Mouse (Mus musculus) thymus, postnatal 25 days (tissue): Measurements from ENCODE around the gene Syne3.

Experiments used
- DNase-seq: peaks from one replicate; pipeline ENCODE4 v3.0.0; 2022

Gene Syne3

DNA sequence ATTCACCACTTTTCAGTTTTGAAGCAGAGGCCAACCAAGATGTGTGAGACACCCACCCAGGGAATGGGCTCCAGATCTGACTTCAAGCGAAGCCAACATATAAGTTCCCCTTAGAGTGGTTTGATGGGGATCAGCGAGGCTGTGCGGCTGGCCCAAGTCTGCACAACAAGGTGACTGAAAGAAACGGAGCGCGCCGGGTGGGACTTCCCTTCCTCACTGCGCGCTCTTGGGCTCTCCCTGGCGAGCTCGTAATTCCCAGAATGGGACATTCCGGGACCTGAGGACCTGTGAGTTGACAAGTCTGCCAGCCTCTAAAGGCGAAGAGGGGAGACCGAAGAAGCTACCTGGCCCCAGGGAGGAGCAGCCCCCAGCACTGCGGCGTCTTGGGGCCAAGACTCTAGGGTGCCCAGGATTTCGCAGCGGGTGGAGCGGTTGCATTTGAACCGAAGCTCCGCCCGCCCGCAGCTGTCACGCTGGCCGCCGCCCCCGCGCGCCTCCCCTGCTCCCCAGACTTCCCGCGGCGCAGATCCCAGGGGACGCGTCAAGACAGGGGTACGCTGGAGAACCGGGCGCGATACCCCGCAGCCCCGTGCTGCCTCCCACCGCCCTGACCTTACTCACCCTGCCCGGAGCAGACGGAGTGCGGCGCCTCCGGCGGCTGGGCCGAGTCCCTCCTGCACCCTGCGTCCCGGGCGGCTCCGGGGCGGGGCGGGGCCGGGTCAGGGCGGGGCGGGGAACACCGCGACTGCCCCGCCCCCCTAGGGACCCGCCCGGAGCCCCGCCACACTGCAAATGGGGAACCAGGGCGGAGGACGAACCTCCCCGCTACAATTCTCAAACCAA, at the start of gene Syne3:
Gene Syne3, minus strand, starts transcription at position 440 of the 843 bp plus-strand sequence.
- DNase-seq, result peak; percentile 90

DNA sequence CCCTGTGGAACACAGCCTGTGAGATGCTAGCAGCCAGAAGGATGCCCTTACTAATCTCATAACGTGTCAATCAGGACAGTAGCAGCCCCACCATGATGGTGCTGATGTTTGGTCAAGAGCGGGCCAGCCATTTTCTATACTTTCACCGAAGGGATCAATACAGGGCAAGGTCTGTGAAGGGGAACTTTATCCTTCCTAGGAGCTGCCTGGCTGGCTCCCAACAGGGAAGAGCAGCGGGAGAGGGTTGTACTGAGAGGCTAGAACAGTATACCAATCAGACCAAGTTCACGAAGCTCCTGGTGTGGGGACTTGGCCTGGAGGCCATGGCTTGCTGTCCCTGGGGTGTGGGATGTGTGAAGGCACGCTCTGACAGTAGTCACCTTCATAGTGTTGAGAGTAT, 45.7 kb upstream of the Syne3 start:
- DNase-seq, result no peak

DNA sequence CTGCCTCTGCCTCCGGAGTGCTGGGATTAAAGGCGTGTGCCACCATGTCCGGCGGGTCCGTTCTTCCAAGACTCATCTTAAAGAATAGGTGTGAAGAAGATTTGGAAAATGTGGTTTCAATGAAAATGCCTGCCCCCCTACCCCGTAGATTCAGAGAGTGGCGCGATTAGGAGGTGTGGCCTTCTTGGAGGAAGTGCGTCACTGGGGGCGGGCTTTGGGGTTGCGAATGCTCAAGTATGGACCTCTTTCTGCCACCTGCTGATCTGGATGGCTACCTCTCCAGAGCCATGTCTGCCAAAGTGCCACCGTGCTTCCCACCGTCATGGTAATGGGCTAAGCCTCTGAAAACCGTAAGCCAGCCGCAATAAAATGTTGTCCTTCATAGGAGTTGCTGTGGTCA, 44.4 kb upstream of the Syne3 start:
- no peak for DNase-seq

DNA sequence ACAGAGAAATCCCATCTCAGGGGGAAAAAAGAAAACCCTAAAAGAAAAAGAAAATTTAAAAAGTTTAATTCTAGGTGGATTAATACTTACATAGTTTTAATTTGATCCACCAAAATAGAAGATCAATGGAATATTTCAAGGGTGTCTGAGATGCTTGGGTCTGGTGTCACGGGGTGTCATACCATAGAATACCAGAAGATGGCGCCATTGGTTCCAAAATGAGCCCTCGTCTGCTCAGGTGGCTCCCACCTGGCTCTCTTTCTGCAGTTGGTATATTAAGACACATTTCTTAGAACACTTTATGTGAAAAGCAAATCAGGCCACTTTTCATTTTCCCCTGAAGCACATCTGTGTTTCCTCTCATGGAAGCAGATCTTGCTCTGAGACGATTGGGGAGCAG, 41.3 kb upstream of the Syne3 start:
- DNase-seq, result peak; percentile 53

DNA sequence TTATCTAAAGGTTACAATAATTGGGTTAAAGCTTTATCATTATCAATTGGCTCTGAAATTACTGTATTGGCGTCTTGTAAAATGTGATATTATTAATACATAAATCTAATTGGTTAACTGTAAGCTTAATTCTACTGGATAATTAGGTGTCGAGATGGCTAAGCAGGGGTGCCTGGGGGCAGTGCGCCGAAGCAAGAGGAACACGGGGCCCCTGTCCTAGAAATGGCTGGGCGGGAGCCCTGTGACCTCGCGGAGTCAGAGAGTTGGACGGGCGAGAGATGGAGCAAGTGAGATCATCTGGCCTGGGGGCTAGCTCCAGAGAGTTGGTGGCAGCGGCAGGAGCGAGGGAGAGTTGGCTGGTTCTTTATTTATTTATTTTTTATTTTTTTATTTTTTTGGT, 40.2 kb upstream of the Syne3 start:
- DNase-seq, result no peak

DNA sequence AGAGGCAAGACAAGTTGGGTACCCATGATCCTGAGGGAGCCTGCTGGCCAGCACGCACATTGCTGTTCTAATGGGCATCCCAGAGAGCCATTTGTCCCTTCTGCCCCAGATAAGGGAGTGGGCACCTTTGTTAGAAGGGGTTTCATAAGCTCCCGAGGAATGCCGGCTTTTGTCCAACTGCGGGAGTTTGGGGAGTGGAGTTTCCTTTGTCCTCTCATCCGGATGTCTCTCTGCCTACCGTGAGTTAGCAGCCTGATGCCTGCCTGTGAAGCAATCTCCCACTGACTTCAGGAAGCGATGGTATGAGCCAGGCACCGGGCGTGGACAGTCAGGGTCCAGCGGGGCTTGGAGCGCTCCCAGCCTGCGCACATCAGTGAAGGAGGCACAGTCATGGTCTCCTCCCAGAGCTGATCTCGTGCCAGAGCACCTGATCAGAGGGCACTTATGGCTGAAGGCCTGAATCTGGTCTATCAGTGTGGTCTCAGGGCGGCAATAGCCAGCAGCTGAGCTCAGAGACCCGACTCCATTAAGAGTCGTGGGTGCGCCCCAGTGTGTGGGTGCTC, 38.8 kb upstream of the Syne3 start:
- no peak for DNase-seq

DNA sequence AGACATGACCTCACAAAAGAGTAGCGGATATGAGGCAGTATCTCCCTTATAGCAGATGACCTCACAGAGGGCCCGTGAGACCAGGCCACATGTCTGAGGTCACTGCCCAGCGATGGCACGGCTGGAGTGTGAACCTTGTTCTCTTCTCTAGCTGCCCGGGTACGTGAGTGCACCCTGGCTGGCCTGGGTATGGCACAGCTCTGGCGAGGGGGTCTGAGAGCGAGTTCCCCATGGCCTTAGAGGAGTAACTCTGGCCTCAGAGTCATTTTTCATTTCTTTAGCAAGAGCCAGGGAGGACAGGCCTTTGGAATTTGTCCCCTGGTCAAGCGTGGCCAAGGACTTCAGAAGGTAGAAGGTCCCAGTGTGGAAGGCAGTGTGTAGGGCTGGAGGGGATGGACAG, 35.2 kb upstream of the Syne3 start:
- no peak for DNase-seq

DNA sequence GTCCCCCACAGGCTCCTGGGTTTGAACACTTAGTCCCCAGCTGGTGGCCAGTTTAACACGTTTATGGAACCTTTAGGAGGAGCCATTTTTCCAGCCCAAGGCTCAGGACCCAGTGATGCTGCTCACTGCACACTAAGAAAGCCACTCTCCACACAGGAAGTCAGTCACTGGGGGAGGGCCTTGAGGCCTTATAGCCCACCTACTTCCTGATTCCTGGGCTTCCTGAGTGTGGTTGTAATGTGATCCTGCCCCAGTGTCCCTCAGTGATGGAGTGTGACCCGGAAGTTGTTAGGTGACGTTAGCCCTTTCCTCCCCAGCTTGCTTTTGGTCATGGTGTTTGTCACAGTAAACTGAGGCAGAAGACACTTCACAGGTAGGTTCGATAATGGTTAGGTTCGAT, 33.5 kb upstream of the Syne3 start:
- DNase-seq, result no peak

DNA sequence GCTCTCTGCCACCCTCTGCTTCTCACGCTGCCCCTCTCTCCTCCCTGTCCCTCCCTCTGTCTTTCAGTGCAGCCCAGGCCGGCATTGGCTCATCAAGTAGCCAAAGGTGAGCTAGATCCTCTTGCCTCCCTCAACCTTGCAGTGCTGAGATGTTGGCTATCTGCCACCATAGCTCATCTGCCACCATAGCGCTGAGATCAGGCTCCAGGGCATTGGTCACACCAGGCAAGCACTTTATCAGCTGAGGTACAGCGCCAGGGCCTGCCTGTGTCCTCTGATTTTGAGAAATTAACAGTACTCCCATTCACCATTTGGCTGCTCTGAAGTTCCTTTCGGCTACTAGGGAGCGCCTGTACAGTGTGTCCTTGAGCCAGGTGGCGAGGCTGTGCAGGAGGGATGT, 31.3 kb upstream of the Syne3 start:
- DNase-seq, result no peak

DNA sequence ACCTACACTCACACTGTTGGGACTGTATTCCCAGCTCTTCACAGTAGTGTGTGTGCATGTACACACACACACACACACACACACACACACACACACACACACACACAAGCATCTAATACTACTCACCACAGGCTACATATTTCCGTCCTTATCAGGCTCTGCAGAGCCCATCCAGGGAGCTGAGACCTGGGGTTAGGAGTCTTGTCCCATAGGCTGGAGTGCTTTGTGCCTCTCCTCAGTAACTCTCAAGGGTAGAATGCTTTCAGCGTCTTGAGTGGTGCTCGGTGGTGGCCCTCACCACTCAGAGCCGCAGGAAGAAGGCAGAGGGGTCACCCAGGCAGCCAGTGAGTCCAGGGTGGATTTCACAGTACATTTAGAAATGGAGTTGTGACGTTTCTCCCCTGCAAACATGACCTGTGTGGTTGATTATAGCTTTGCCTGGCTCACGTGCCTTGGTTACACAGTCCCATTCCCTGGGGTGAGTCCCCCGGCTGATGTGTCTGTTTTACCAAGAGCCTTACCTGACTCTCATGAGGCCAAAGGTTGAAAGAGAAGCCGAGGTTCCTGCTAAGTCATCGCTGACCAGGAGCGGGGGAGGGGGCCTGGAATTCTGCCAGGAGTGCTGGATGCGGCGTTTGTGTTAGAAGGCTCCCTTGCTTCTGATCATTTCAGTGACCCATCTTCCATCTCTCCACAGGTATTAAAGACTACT, 30.1 kb upstream of the Syne3 start:
- DNase-seq, result no peak

DNA sequence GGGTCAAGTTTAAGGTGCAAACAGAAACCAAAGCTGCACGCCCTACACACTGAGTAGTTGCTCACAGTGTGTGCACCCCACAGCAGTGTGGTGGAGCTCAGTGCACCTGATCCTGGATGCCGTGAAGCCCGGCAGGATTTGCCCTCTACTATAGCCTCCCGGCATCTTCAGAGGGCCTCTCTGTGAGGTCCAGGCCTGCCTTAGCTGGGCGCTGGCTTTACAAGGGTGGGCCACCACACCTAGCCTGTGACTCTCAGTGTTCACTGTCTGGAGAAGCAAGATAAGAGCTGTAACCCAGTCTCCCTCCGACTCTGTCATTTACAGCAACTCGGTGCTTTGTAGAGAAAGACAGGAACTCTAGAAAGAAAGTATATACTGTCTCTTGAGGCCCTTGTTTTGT, 29.3 kb upstream of the Syne3 start:
- DNase-seq, result no peak

DNA sequence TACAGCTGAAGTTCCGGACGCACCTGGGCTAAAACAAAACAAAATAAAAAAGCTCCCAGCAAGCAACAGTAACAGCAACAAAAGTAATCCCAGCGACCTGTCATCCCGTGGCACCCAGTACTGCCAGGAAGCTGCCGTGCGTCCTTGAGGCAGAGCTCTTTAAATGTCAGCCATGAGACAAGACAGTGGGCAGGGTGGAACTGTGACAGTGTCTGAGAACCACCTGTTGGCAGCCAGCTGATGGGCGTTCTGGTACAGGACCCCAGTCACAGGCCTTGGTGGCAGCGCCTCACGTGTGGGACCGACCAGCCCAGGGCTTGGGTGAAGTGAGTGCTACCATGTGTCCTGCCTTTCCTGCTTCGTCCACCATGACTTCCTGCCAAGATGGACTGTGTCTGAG, 28.6 kb upstream of the Syne3 start:
- DNase-seq, result no peak

DNA sequence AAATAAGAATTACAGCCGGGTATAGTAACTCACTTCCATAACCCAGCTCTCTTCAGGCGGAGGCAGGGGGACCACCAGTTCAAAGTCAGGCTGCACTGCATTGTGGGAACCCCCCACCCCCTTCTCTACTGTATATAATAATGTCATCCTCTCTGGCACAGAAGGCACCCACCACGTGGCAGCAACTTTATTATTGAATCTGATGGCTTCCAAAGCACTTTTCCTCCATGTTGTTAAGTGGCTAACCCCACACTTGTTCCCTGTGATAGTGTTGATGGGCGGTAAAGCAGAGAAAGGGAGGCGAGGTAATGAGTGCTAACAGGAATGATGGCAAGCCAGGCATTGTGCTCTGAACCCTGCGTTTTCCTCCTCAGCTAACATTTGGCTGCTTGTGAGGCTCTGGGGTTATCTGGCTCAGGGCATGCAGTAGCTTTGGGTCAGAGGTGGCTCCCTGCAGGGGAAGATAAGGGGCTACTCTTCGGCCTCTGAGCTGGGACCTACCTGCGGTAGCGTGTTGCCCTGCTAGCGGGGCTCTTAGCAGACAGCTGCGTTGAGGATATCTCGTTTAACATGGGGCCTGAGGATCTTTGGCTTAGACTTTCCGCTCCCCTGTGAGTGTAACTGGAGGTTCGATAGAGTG, 24.6 kb upstream of the Syne3 start:
- no peak for DNase-seq

DNA sequence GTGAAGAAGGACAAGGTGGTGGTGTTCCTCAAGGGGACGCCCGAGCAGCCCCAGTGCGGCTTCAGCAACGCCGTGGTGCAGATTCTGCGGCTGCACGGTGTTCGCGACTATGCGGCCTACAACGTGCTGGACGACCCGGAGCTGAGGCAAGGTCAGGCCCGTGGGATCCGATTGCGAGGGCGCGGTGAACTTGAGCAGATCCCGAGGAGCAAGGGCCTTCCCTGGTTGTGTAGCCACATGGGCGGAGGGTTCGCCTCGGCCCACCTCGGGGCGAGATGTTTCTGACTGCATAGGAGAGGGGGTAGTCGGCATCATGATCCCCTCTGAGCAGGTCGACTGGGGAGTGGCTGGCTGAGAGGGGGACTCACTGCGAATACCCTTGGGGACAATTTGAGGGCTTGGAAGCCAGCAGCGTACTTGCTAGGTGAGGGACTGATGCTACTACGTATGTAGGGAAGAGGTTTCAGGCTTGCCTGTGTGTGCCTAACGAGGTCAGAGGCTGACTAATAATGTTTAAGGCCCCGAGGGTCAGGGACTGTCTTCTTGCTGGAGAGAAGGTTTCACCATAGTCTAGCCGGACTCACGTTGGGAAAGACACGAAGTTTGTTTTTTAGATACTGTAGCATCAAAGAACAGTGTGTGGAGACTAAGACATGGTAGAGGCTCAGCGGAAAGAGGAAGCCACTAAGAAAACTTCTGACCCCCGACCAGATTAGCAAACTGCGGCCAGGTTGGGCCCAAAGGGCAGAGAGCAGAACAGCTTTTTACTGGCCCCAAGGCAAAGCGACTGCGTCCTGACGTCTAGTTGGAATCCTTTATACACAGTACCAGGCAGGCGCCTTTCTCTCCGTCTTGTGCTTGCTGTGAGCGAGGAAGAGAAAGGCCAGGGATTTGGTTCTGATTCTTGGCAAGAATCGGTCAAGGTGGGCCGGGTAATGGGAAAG, 23.5 kb upstream of the Syne3 start:
- no peak for DNase-seq

DNA sequence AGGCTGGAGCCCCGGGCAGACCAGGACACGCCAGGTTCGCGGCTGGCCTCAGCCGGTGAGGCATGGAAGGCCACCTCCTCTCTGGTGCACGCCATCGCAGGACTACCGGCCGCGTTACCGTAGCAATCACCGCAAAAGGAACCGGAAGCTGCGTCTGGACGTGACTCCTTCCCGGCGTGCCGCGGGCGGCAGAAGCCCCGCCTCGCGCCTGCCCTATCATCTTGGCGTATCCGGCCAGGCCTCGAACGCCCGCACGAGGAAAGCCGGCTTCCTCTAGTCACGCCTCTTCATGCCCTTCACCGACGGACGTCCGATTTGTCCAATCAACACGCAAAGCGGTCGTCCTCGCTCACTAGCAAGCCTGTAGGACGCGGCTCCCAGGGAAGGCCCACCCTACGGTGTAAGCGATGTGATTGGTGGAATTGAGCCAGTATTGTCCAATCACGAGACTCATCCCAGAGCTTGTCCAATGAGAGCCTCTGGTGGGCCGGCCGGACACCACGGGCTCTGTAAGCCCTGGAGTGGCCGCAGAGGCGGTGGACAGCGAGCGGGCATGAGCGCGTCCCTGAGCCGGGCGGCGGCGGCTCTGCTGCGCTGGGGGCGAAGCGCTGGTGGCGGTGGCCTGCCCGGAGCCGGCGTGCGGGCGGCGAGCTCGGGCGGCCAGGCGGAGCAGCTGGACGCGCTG, 22.7 kb upstream of the Syne3 start, which contains the start of gene Glrx5:
Gene Glrx5, plus strand, starts transcription at position 542 of the 685 bp plus-strand sequence.
- DNase-seq, result peak; percentile 96

DNA sequence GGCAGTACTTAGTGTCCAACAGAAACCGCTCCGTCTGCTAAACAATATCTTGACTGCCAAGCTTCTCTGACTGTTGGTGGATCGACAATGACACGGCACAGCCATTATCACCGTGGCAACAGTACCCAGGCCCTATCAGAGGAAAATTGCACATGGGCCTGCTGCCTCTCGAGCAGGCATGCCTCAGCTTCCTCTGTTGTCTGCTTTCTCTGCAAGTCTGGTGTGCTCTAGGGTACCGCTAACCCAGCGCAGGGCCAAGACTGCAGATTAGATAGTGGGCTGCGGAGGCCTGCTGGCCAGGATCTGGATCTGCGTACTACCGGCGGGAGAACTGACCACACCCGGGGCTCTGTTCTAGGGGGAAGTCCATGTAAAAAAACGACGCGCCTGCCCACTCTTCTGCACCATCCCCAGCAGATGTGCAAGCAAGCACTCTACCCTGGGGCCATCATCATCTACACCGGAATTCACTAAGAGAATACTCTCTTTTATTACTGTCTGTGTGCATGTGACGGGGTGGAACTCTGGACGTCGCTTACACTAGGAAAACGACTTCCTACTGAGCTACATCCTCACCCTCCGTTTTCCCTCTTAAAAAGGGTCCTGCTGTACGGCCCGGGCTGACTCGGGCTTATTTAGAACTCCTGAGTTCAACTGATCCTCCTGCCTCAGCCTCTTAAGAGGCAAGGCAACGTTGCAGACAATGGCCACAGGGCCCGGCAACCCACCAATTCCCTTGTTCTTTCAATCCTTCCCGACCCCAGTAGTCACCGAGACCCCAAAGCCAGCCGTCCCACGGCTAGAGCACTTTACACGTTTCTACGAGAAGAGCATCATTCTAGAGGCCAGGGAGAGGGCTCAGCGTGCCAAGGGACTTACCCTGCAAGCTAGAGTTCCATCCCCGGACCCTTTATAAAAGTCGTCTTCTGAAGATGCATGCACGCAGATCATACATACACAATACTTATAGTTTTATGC, 21.8 kb upstream of the Syne3 start:
- DNase-seq, result no peak

DNA sequence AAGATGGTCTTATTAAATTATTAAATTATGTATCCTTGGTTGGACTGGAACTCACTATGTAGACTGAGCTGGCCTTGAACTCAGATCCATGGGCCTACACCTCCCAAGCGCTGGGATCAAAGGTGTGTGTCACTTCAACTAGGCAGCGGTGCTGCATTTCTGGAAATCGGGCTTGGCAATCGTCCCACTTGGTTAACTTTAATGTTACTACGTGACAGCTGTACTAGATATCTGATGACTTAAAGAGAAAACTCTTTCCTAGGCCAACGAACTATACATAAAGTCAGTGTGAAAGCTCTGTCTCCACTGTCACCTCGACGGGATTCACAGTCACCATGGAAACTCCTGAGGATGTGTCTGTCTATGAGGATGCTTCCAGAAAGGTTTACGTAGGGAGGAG, 20.3 kb upstream of the Syne3 start:
- no peak for DNase-seq

DNA sequence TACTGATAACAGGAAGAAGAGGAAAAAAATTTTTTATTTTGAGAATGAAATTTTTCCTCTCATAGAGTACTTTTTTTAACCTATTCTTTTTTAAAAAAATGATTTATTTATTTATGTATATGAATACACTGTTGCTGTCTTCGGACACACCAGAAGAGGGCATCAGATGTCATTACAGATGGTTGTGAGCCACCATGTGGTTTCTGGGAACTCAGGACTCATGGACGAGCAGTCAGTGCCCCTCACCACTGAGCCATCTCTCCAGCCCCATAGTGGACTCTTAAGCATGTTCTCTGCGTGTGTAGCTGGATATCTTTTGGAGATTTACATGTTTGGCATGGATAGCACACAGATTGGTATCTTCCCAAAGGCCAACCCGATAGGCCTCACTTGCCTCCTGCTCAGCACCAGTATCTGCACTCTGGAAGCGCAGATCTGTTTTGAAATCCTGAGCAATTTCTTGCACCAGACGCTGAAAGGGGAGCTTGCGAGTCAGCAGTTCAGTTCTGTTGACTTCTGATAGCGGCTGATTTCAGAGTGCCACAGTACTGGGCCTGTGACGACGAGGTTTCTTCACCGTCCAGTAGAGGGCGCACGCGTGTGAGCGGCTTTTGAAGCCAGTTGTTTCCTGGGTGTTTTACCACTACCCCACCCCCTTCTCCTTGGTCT, 17.8 kb upstream of the Syne3 start:
- peak; percentile 91 for DNase-seq

DNA sequence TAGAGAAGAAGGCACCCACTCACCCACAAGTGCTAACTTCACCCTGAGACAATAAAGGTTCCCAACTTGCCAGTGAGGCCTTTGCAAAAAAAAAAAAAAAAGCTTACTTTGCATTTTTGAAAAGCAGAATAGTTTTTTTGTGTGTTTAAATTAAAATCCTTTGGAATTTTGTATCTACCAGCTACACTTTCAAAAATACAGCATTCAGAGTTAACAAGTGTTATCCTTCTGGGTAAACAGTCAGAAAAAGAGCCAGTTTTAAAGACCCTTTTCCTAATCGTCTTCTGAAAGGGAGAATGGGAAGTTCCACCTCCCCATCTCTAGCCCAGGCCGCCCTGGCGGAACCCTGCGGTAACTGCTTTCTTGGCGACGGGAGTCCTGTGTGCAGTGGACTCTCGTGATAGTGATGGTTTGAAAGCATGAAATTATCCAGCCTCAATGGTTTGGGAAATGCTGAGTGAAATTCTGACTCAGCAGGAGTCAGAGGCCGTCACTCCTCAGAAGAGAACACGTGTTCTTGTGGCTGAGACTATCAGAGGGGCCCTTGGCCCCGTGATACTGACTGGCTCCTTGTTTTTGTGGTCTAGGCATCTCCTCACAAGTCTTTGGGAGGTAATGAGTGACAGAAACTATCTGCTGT, 16.5 kb upstream of the Syne3 start:
- DNase-seq, result no peak
